Mouse (Mus musculus) heart, adult 11 months (tissue): ENCODE results near the gene Kcnk13.

Experiments used
- DNase-seq: peaks from one replicate; pipeline ENCODE4 v3.0.0; 2022

Kcnk13 gene

GRCm38 (mm10) chr12:100099971-100100706 is 135.8 kb downstream of the Kcnk13 start:
- DNase-seq, result no peak

- no peak for DNase-seq
Observed at GRCm38 (mm10) chr12:100100707-100101030, 136.4 kb downstream of the Kcnk13 start.

GRCm38 (mm10) chr12:100101651-100102050 is 137.4 kb downstream of the Kcnk13 start:
- no peak for DNase-seq

GRCm38 (mm10) chr12:100104530-100104929 is 140.2 kb downstream of the Kcnk13 start:
- DNase-seq, result no peak

DNA sequence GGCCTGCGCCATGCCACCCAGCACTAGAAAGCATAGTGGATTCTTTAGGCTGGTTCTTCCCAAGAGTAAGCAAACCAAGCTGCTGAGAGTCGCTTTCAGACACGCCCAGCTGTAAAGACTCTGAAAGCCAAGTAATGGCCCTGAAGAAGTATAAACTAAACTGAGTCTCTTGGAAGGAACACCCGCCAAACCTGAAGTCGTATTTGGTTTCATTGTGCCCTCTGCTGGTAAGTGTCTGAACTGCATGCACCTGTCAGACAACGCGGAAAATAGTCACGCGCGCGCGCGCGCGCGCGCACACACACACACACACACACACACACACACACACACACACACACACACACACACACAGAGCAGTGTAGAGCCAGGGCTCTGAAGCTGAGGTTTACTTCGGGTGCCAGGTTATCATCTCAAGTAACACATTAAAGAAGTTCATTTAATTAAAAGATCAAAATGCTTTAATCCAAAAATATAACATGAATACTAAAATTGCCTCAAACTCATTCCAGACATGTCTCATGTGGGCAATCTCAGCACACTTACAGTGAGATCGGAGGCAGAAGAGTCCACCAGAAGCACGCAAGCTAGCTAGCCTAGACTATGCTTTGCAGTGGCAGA is 142.1 kb downstream of the Kcnk13 start:
- DNase-seq, result peak; percentile 93

- no peak for DNase-seq
Observed at GRCm38 (mm10) chr12:100107436-100107835, 143.1 kb downstream of the Kcnk13 start.

- peak; percentile 98 for DNase-seq
Observed at GRCm38 (mm10) chr12:100109986-100110696, 145.8 kb downstream of the Kcnk13 start, which contains the start of gene Psmc1. Psmc1 (plus strand) TSS chr12:100110154.
